Mouse (Mus musculus): ENCODE data around the gene Atp2b2. TPM values are rescaled to one million over a fixed set of nuclear protein-coding genes. Genes with fewer than 3 reads are reported as not detected.

Gene Atp2b2
- polyA plus RNA-seq (2015; fragmentation: Nextera tagmentation; extraction: Ambion mirVana), result 0.77 and 0.78 TPM in 2 replicates

- ATAC-seq, result no peak
These were observed at the start of gene Atp2b2 for GRCm38 (mm10) chr6:114042332-114042731. TSS of gene Atp2b2 (minus strand) at chr6:114042613.

GRCm38 (mm10) chr6:114089626-114090025 lies 47.2 kb upstream of the Atp2b2 start:
- H3K36me3 ChIP-seq (ENCODE audit: control insufficient read depth, insufficient read depth, low read length), result no peaks in the 10 kb centered on the region
- H3K4me2 ChIP-seq (ENCODE audit: low read depth, low read length), result no peak overlapping the region
- no peak overlapping the region for H3K27ac ChIP-seq (ENCODE audit: low read length)
- no peak overlapping the region for H3K4me3 ChIP-seq (ENCODE audit: low read length)
- no peaks in the 10 kb centered on the region for H3K9me3 ChIP-seq (ENCODE audit: control insufficient read depth, low read length)
- H3K27me3 ChIP-seq (replicated peaks; ENCODE audit: control insufficient read depth, insufficient read depth, low read length), result 0 out of 2 replicates have a peak, but pooled peaks cover 2% of the 10 kb centered on the region
- no peaks in the 10 kb centered on the region for H3K4me1 ChIP-seq (ENCODE audit: control insufficient read depth, insufficient read depth, low read length)
- no peak overlapping the region for H3K9ac ChIP-seq (ENCODE audit: low read depth, low read length)
- WGBS, result 19% methylated on average over 5 of the region's 5 CpGs
- no peak for ATAC-seq

More at GRCm38 (mm10) chr6:114042332-114042731, at the start of gene Atp2b2:
- Histone ChIP-seq H3K4me1 (ENCODE audit: control insufficient read depth, insufficient read depth, low read length) (no peaks in the 10 kb centered on the region), H3K36me3 (ENCODE audit: control insufficient read depth, insufficient read depth, low read length) (no peaks in the 10 kb centered on the region), H3K9me3 (ENCODE audit: control insufficient read depth, low read length) (no peaks in the 10 kb centered on the region), H3K4me2 (ENCODE audit: low read depth, low read length) (peak within 1 kb of the TSS; percentile 72), H3K27me3 (replicated peaks; ENCODE audit: control insufficient read depth, insufficient read depth, low read length) (peaks cover 43% of the 10 kb centered on the region), H3K27ac (ENCODE audit: low read length) (no peak within 1 kb of the TSS), H3K9ac (ENCODE audit: low read depth, low read length) (no peak within 1 kb of the TSS), H3K4me3 (ENCODE audit: low read length) (peak within 1 kb of the TSS; percentile 44)
- WGBS, result 25% methylated on average over 12 of the region's 12 CpGs

- H3K4me1 ChIP-seq (ENCODE audit: control insufficient read depth, insufficient read depth, low read length), result no peaks in the 10 kb centered on the region
- no peak overlapping the region for H3K4me3 ChIP-seq (ENCODE audit: low read length)
- no peak overlapping the region for H3K27ac ChIP-seq (ENCODE audit: low read length)
- no peak for ATAC-seq
- H3K36me3 ChIP-seq (ENCODE audit: control insufficient read depth, insufficient read depth, low read length), result no peaks in the 10 kb centered on the region
- H3K4me2 ChIP-seq (ENCODE audit: low read depth, low read length), result no peak overlapping the region
- no peak overlapping the region for H3K9ac ChIP-seq (ENCODE audit: low read depth, low read length)
- 0 out of 2 replicates have a peak, but pooled peaks cover 2% of the 10 kb centered on the region for H3K27me3 ChIP-seq (replicated peaks; ENCODE audit: control insufficient read depth, insufficient read depth, low read length)
- WGBS, result 19% methylated on average over 7 of the region's 7 CpGs
- H3K9me3 ChIP-seq (ENCODE audit: control insufficient read depth, low read length), result no peaks in the 10 kb centered on the region
These were observed 44.7 kb upstream of the Atp2b2 start for GRCm38 (mm10) chr6:114087106-114087505.

GRCm38 (mm10) chr6:114078556-114078955 lies 36.1 kb upstream of the Atp2b2 start:
- no peak overlapping the region for H3K9ac ChIP-seq (ENCODE audit: low read depth, low read length)
- no peak overlapping the region for H3K27ac ChIP-seq (ENCODE audit: low read length)
- no peak overlapping the region for H3K4me3 ChIP-seq (ENCODE audit: low read length)
- no peak overlapping the region for H3K4me2 ChIP-seq (ENCODE audit: low read depth, low read length)
- no peaks in the 10 kb centered on the region for H3K36me3 ChIP-seq (ENCODE audit: control insufficient read depth, insufficient read depth, low read length)
- no peaks in the 10 kb centered on the region for H3K4me1 ChIP-seq (ENCODE audit: control insufficient read depth, insufficient read depth, low read length)
- H3K27me3 ChIP-seq (replicated peaks; ENCODE audit: control insufficient read depth, insufficient read depth, low read length), result no peaks in the 10 kb centered on the region
- ATAC-seq, result no peak
- H3K9me3 ChIP-seq (ENCODE audit: control insufficient read depth, low read length), result no peaks in the 10 kb centered on the region

- no peak for ATAC-seq
- Histone ChIP-seq H3K9me3 (ENCODE audit: control insufficient read depth, low read length) (no peaks in the 10 kb centered on the region), H3K9ac (ENCODE audit: low read depth, low read length) (no peak overlapping the region), H3K36me3 (ENCODE audit: control insufficient read depth, insufficient read depth, low read length) (no peaks in the 10 kb centered on the region), H3K4me1 (ENCODE audit: control insufficient read depth, insufficient read depth, low read length) (no peaks in the 10 kb centered on the region), H3K27me3 (replicated peaks; ENCODE audit: control insufficient read depth, insufficient read depth, low read length) (no peaks in the 10 kb centered on the region), H3K4me3 (ENCODE audit: low read length) (no peak overlapping the region), H3K27ac (ENCODE audit: low read length) (no peak overlapping the region), H3K4me2 (ENCODE audit: low read depth, low read length) (no peak overlapping the region)
- WGBS, result 50% methylated on average over 3 of the region's 3 CpGs
These were observed 34.1 kb upstream of the Atp2b2 start for GRCm38 (mm10) chr6:114076560-114076959.

DNA sequence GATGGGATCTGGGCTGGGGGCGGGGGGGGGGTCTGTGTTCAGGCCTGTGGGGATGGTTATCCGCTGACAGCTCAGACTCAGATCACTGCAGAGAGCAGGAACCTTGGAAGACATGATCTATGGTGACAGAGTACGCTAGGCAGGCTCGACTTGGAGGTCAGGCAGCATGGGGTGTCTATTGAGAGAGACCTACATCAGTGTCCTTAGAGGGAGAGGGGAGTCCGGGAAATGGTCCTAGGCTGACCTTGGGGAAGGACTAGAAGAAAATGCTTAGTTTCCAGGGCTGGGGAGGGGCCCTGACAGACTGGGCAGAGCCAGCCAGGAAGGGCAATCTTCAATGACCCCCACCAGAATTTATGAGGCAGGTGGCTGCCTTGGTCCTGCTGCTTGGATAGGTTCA lies 33.6 kb upstream of the Atp2b2 start:
- H3K9ac ChIP-seq (ENCODE audit: low read depth, low read length), result no peak overlapping the region
- no peak overlapping the region for H3K27ac ChIP-seq (ENCODE audit: low read length)
- H3K4me3 ChIP-seq (ENCODE audit: low read length), result no peak overlapping the region
- no peaks in the 10 kb centered on the region for H3K4me1 ChIP-seq (ENCODE audit: control insufficient read depth, insufficient read depth, low read length)
- ATAC-seq, result no peak
- H3K27me3 ChIP-seq (replicated peaks; ENCODE audit: control insufficient read depth, insufficient read depth, low read length), result no peaks in the 10 kb centered on the region
- 54% methylated on average over 5 of the region's 5 CpGs for WGBS
- no peaks in the 10 kb centered on the region for H3K36me3 ChIP-seq (ENCODE audit: control insufficient read depth, insufficient read depth, low read length)
- H3K4me2 ChIP-seq (ENCODE audit: low read depth, low read length), result no peak overlapping the region
- H3K9me3 ChIP-seq (ENCODE audit: control insufficient read depth, low read length), result no peaks in the 10 kb centered on the region

GRCm38 (mm10) chr6:114074929-114075328 lies 32.5 kb upstream of the Atp2b2 start:
- Histone ChIP-seq H3K9me3 (ENCODE audit: control insufficient read depth, low read length) (no peaks in the 10 kb centered on the region), H3K4me3 (ENCODE audit: low read length) (no peak overlapping the region), H3K27me3 (replicated peaks; ENCODE audit: control insufficient read depth, insufficient read depth, low read length) (no peaks in the 10 kb centered on the region), H3K4me1 (ENCODE audit: control insufficient read depth, insufficient read depth, low read length) (no peaks in the 10 kb centered on the region), H3K4me2 (ENCODE audit: low read depth, low read length) (no peak overlapping the region), H3K36me3 (ENCODE audit: control insufficient read depth, insufficient read depth, low read length) (no peaks in the 10 kb centered on the region), H3K9ac (ENCODE audit: low read depth, low read length) (no peak overlapping the region), H3K27ac (ENCODE audit: low read length) (no peak overlapping the region)
- WGBS, result 55% methylated on average over 10 of the region's 10 CpGs
- no peak for ATAC-seq

DNA sequence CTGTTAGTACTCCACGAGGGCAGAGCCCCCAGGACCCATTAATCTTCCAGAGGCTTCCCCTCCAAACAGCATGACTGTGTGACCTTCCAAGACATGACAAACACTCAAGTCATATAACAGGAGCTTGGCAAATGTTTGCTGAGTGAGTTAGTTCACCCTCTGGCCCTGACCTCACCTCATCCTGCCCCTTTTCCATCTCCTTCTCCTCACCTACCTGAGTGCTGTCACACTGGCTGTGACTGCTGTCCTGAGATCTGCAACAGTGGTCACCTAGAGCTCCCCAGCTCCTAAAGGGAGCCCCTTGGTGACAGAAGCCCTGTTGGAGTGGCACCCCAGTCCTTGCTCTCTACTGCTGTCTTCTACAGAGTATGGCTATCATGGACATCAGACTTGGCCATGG lies 31.8 kb upstream of the Atp2b2 start:
- Histone ChIP-seq H3K4me3 (ENCODE audit: low read length) (no peak overlapping the region), H3K4me2 (ENCODE audit: low read depth, low read length) (no peak overlapping the region), H3K27me3 (replicated peaks; ENCODE audit: control insufficient read depth, insufficient read depth, low read length) (no peaks in the 10 kb centered on the region), H3K27ac (ENCODE audit: low read length) (no peak overlapping the region), H3K4me1 (ENCODE audit: control insufficient read depth, insufficient read depth, low read length) (no peaks in the 10 kb centered on the region), H3K36me3 (ENCODE audit: control insufficient read depth, insufficient read depth, low read length) (no peaks in the 10 kb centered on the region), H3K9ac (ENCODE audit: low read depth, low read length) (no peak overlapping the region), H3K9me3 (ENCODE audit: control insufficient read depth, low read length) (no peaks in the 10 kb centered on the region)
- no peak for ATAC-seq
- WGBS, result 14% methylated on average over 1 of the region's 1 CpGs

DNA sequence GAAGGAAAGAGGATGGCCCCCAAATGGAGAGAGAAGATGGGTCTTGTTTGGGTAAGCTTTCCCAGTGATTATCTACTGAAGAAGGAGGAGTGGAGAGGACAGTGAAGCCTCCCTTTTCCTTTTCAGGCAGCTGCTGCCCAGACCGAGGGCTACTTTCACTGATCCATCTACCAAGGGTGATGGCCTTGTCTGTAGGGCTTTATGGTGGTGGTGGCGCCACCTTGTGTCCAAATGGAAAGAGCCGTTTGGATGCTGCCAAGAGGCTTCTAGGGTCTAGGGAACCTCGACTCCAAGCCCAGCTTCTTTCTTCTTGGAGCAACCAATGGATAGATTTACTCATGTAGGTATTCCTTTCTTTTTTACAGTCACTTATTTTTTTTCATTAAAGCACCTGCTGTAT lies 29.2 kb upstream of the Atp2b2 start:
- no peaks in the 10 kb centered on the region for H3K36me3 ChIP-seq (ENCODE audit: control insufficient read depth, insufficient read depth, low read length)
- 3% methylated on average over 4 of the region's 4 CpGs for WGBS
- no peaks in the 10 kb centered on the region for H3K27me3 ChIP-seq (replicated peaks; ENCODE audit: control insufficient read depth, insufficient read depth, low read length)
- H3K4me2 ChIP-seq (ENCODE audit: low read depth, low read length), result no peak overlapping the region
- no peaks in the 10 kb centered on the region for H3K4me1 ChIP-seq (ENCODE audit: control insufficient read depth, insufficient read depth, low read length)
- ATAC-seq, result no peak
- H3K27ac ChIP-seq (ENCODE audit: low read length), result no peak overlapping the region
- H3K9ac ChIP-seq (ENCODE audit: low read depth, low read length), result no peak overlapping the region
- no peak overlapping the region for H3K4me3 ChIP-seq (ENCODE audit: low read length)
- no peaks in the 10 kb centered on the region for H3K9me3 ChIP-seq (ENCODE audit: control insufficient read depth, low read length)

DNA sequence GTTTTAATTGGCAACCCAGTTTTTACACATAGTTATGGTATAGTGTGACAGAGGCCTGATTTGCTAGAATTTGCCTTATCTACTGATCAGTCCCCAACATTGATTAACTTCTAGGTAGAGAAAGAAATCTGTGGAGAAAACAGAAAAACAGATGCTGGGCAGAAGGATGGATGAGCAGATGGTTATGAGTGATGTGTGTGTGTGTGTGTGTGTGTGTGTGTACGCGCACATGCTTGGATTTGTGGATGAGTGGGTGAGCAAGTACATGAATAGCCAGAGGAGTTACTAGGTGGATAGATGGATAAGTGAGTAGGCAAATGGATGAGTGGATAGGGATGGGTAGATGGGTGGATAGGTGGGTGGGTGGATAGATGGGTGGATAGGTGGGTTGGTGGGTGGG lies 20.7 kb upstream of the Atp2b2 start:
- Histone ChIP-seq H3K9ac (ENCODE audit: low read depth, low read length) (no peak overlapping the region), H3K27me3 (replicated peaks; ENCODE audit: control insufficient read depth, insufficient read depth, low read length) (no peaks in the 10 kb centered on the region; the same call in 1 of the 2 replicates), H3K4me2 (ENCODE audit: low read depth, low read length) (no peak overlapping the region), H3K4me3 (ENCODE audit: low read length) (no peak overlapping the region), H3K36me3 (ENCODE audit: control insufficient read depth, insufficient read depth, low read length) (no peaks in the 10 kb centered on the region), H3K4me1 (ENCODE audit: control insufficient read depth, insufficient read depth, low read length) (no peaks in the 10 kb centered on the region), H3K9me3 (ENCODE audit: control insufficient read depth, low read length) (no peaks in the 10 kb centered on the region), H3K27ac (ENCODE audit: low read length) (no peak overlapping the region)
- 100% methylated on average over 2 of the region's 2 CpGs for WGBS
- ATAC-seq, result no peak
